Mouse (Mus musculus) central nervous system, embryonic 14 days (tissue): ENCODE measurements around the gene Rassf2. TPM values are rescaled to one million over a fixed set of nuclear protein-coding genes. Genes with fewer than 3 reads are reported as not detected.

Source experiments
- polyA plus RNA-seq: library from polyadenylated mRNA; depleted of rRNA; stranded (reverse); fragments of >200 nt; gene quantifications from 2 replicates; pipeline ENCODE4 v1.2.3, GENCODE M21; 2012; rRNA removed

Rassf2 gene
- 25.1 and 25.6 TPM in 2 replicates for polyA plus RNA-seq

DNA sequence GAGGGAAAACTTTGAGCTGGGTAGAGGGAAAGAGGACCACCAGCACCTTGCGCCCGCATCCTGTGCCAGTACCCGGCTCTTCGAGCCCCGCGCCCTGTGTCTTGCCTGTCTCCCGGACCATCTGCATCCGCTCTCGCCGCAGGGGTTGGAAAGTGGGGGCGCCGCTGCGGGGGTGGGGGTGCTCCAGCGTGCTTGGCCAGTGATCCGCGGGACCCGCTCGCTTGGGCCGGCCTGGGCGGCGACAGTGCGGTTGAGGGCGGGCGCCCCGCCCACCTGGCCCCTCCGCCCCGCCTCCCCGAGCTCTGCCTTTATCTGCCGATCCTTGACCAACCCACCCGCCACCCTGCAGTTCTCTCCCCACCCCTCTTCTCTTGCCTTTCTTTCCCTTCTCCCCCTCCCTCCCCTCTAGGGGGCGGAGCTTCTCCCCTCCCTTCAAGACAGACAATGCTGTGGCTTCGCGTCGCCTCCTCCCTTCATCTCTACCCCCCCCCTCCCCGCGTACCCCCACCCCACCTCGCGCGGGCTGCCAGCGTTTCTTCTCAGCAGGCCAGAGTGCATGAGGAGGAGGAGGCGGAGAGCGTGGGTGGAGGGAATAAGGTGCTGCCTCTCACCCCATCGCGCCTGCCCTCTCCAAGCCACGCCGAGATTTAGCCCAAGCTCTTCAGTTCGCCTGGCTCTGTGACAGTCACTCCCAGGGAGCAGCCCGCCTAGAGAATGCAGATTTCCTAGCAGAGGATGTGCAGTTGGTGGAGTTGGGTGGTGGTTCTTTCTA is at the start of gene Rassf2:
Gene Rassf2 (minus strand): TSS at position 613 of the 772 bp plus-strand sequence.

DNA sequence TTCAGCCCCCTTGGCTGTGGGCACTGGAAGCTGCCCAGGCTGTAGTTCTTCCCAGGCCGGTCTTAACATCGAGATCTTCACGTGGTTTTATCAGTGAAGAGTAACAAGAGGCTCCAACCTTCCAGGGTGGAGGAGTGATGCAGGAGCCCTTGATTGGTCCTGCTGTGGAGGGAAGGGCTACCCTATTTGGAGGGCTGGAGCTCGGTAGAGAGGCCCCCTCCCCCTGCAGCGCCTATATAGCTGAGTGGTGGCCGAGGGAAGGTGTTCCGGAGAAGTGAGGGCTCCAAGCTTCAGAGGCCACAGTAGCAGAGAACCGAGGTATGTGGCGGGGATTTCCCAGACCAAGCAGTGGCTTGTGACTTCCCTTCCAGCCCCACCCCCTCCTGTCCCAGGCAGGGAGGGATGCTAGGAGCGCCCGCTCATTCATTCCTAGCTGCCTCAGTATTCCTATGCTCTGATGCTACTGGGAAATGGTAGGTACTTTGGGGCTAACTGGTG is 79.4 kb downstream of the Rassf2 start, which contains the start of gene Prnd:
Gene Prnd (plus strand): TSS at position 264 of the 498 bp plus-strand sequence.

Other genes starting within 250 kb of the Rassf2 start
- gene Erv3, start 170.5 kb downstream of the Rassf2 start, polyA plus RNA-seq = 0.01 and 0.03 TPM in 2 replicates
- 86.1 and 91.7 TPM in 2 replicates for gene Prnp, start 120.3 kb downstream of the Rassf2 start, polyA plus RNA-seq
- gene Prn, start 120.3 kb downstream of the Rassf2 start, polyA plus RNA-seq = 0.06 TPM in 1 of 2 replicates, not detected in the other
- gene Prnd, start 79.4 kb downstream of the Rassf2 start, polyA plus RNA-seq = 11.5 and 18.3 TPM in 2 replicates
- gene Slc23a2, start 114.8 kb upstream of the Rassf2 start, polyA plus RNA-seq = 31.2 and 31.8 TPM in 2 replicates
- 65.4 and 66.4 TPM in 2 replicates for gene Tmem230, start 217.5 kb upstream of the Rassf2 start, polyA plus RNA-seq
- 212 and 274 TPM in 2 replicates for gene Pcna, start 223.1 kb upstream of the Rassf2 start, polyA plus RNA-seq
- 44.1 and 44.8 TPM in 2 replicates for gene Cds2, start 232.9 kb upstream of the Rassf2 start, polyA plus RNA-seq